Mouse (Mus musculus): ENCODE results near the gene Gimap7. TPM values are rescaled to one million over a fixed set of nuclear protein-coding genes. Genes with fewer than 3 reads are reported as not detected.

Gene Gimap7
- polyA plus RNA-seq, 1 experiment from 2014 or later, result not detected

- no peak overlapping the region for H3K9ac ChIP-seq
- no peaks in the 10 kb centered on the region for H3K27me3 ChIP-seq
- no peak overlapping the region for H3K4me2 ChIP-seq (replicated peaks)
- no peaks in the 10 kb centered on the region for H3K4me1 ChIP-seq
- H3K36me3 ChIP-seq, result no peaks in the 10 kb centered on the region
- no peak for ATAC-seq (ENCODE audit: low FRiP score, low read depth)
- WGBS, result 83% methylated on average over 7 of the region's 7 CpGs
- no peak overlapping the region for H3K27ac ChIP-seq
- no peaks in the 10 kb centered on the region for H3K9me3 ChIP-seq
- no peak overlapping the region for H3K4me3 ChIP-seq
Observed at GRCm38 (mm10) chr6:48698066-48698856, 20.2 kb upstream of the Gimap7 start.

- H3K9ac ChIP-seq, result no peak overlapping the region
- 73% methylated on average over 3 of the region's 3 CpGs for WGBS
Observed at GRCm38 (mm10) chr6:48698888-48699287, 19.5 kb upstream of the Gimap7 start.

DNA sequence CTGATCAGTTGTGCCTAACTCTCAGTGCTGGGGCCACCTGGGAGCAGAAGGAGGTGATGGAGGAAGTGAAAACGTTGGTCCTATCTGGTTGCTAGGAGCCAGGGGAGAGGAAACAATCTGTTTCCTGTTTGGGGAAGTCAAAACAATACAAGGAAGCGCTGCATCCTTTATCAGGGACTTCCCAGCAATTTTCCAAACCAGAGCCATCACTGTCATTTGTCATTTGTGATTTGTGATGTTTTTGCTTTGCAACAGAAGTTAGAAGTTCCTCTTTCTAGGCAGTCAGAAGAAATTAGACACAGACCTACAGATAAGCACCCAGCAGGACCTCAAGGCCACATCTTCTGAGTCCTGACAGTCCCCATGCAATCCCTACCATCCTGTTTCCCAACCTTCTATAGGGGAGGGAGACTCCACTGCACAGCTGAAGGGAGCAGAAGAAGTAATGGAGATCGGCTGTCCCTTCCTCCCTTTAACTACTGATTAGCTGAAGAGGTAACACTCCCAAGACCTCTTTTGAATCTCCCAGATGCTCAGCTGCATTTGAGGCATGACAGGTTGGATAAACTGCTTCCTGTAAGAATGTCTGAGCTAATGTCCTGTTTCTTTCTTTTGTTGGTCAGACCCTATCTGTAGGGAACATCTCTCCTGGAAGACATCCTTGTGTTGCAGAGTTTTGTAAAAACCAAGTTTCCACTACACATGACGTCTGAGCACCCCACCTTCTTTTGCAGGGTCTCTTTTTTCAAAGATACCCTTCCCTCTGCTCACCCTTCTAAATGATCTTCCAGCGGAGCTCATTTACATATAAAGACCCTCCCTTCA, 18.0 kb upstream of the Gimap7 start:
- Histone ChIP-seq H3K4me1 (no peaks in the 10 kb centered on the region), H3K36me3 (no peaks in the 10 kb centered on the region), H3K9ac (no peak overlapping the region), H3K4me2 (replicated peaks) (no peak overlapping the region), H3K27ac (no peak overlapping the region; the same call in 1 of the 2 replicates), H3K4me3 (no peak overlapping the region), H3K9me3 (no peaks in the 10 kb centered on the region), H3K27me3 (no peaks in the 10 kb centered on the region)
- ATAC-seq (ENCODE audit: low FRiP score, low read depth), result no peak
- WGBS, result 51% methylated on average over 5 of the region's 5 CpGs

More at GRCm38 (mm10) chr6:48698888-48699287, 19.5 kb upstream of the Gimap7 start:
- no peak for ATAC-seq (ENCODE audit: low FRiP score, low read depth)
- no peak overlapping the region for H3K27ac ChIP-seq
- no peak overlapping the region for H3K4me2 ChIP-seq (replicated peaks)
- H3K36me3 ChIP-seq, result no peaks in the 10 kb centered on the region
- no peaks in the 10 kb centered on the region for H3K27me3 ChIP-seq
- no peaks in the 10 kb centered on the region for H3K4me1 ChIP-seq
- no peaks in the 10 kb centered on the region for H3K9me3 ChIP-seq
- no peak overlapping the region for H3K4me3 ChIP-seq

GRCm38 (mm10) chr6:48702146-48702545, 16.3 kb upstream of the Gimap7 start:
- H3K36me3 ChIP-seq, result no peaks in the 10 kb centered on the region
- no peaks in the 10 kb centered on the region for H3K27me3 ChIP-seq
- H3K4me2 ChIP-seq (replicated peaks), result no peak overlapping the region
- ATAC-seq (ENCODE audit: low FRiP score, low read depth), result no peak
- 79% methylated on average over 7 of the region's 7 CpGs for WGBS
- no peaks in the 10 kb centered on the region for H3K9me3 ChIP-seq
- H3K4me3 ChIP-seq, result no peak overlapping the region
- H3K4me1 ChIP-seq, result no peaks in the 10 kb centered on the region
- H3K27ac ChIP-seq, result no peak overlapping the region
- H3K9ac ChIP-seq, result no peak overlapping the region

DNA sequence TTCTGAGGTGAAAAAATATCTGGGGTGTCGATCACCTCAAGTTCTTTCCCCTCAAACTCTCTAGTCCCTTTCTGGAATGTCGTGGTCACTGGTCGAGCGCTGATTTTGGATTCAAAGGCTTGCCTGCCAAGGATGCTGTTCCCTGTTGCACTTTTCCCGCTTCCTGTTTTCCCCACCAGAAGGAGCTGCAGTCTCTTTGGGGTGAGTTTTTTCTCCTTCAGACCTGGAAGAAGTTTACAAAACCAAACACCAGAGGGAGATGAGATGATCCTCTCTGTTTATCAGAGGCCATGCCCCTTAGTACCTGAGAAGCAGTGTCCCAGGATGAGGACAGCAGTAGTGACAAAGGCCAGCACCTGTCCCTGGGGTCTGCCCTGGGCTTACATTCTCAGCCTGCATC, 15.8 kb upstream of the Gimap7 start:
- Histone ChIP-seq H3K4me2 (replicated peaks) (no peak overlapping the region), H3K27ac (no peak overlapping the region), H3K9me3 (no peaks in the 10 kb centered on the region), H3K4me3 (no peak overlapping the region), H3K4me1 (no peaks in the 10 kb centered on the region), H3K9ac (no peak overlapping the region), H3K27me3 (no peaks in the 10 kb centered on the region), H3K36me3 (no peaks in the 10 kb centered on the region)
- ATAC-seq (ENCODE audit: low FRiP score, low read depth), result no peak
- 60% methylated on average over 5 of the region's 5 CpGs for WGBS

DNA sequence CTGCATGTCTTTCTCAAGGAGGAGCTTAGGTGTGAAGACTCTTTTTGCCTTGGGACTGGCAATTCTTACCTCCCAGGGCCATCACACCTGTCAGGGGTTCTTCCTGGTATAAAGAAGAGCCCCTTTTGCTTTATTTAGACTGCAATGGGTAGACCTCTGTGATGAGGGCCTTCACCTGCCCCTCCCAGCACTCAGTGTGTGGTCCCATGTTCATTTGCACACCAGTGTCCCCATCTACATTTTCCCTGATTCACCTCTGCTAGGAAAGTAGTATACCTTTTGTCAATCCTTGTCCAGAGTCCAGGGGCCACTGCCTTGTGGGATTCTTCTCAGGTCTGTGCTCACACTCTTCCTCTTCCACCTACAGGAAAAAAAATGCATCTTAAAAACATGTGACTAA, 14.3 kb upstream of the Gimap7 start:
- no peak overlapping the region for H3K27ac ChIP-seq
- H3K36me3 ChIP-seq, result no peaks in the 10 kb centered on the region
- no peak overlapping the region for H3K4me3 ChIP-seq
- H3K27me3 ChIP-seq, result no peaks in the 10 kb centered on the region
- no peak overlapping the region for H3K9ac ChIP-seq
- ATAC-seq (ENCODE audit: low FRiP score, low read depth), result no peak
- H3K4me2 ChIP-seq (replicated peaks), result no peak overlapping the region
- H3K4me1 ChIP-seq, result peaks cover 5% of the 10 kb centered on the region
- H3K9me3 ChIP-seq, result no peaks in the 10 kb centered on the region

DNA sequence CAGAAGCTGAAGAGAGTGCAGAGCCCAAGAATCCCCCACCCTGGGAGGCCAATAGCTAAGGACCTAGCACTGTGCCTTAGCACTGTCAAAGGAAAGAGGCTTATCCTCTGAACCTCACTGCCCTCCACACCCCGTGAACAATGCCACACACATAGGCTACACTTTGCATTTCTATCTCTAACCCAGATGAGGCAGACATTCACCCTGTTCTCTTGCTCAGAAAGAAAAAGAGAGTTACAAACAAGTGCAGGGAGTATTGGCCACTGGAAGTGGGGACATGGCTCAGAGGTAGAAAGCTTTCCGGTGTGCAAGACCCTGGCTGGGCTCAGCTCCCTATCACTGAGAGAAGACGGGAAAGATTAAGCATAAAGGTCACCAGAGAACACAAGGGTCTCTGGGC, 12.3 kb upstream of the Gimap7 start:
- Histone ChIP-seq H3K4me2 (replicated peaks) (no peak overlapping the region), H3K9ac (no peak overlapping the region), H3K4me3 (no peak overlapping the region), H3K4me1 (peaks cover 5% of the 10 kb centered on the region), H3K9me3 (no peaks in the 10 kb centered on the region), H3K27ac (no peak overlapping the region), H3K36me3 (no peaks in the 10 kb centered on the region), H3K27me3 (no peaks in the 10 kb centered on the region)
- 68% methylated on average over 3 of the region's 3 CpGs for WGBS
- no peak for ATAC-seq (ENCODE audit: low FRiP score, low read depth)

- H3K27ac ChIP-seq, result no peak overlapping the region
- ATAC-seq (ENCODE audit: low FRiP score, low read depth), result no peak
- H3K9me3 ChIP-seq, result peaks cover 4% of the 10 kb centered on the region; the same call in 1 of the 2 replicates
- H3K27me3 ChIP-seq, result no peaks in the 10 kb centered on the region
- WGBS, result 87% methylated on average over 4 of the region's 4 CpGs
- H3K4me1 ChIP-seq, result peaks cover 2% of the 10 kb centered on the region; the same call in 1 of the 2 replicates
- H3K4me2 ChIP-seq (replicated peaks), result no peak overlapping the region
- no peaks in the 10 kb centered on the region for H3K36me3 ChIP-seq
- no peak overlapping the region for H3K4me3 ChIP-seq
- no peak overlapping the region for H3K9ac ChIP-seq
Observed at GRCm38 (mm10) chr6:48720326-48720725, 1.9 kb downstream of the Gimap7 start.

- Histone ChIP-seq H3K4me1 (peaks cover 8% of the 10 kb centered on the region), H3K9ac (no peak overlapping the region), H3K4me2 (replicated peaks) (no peak overlapping the region), H3K27ac (no peak overlapping the region), H3K9me3 (peaks cover 4% of the 10 kb centered on the region; the same call in 1 of the 2 replicates), H3K36me3 (no peaks in the 10 kb centered on the region), H3K27me3 (no peaks in the 10 kb centered on the region), H3K4me3 (no peak overlapping the region)
- ATAC-seq (ENCODE audit: low FRiP score, low read depth), result no peak
- WGBS, result 81% methylated on average over 8 of the region's 8 CpGs
Observed at GRCm38 (mm10) chr6:48723468-48723867, 5.0 kb downstream of the Gimap7 start.

DNA sequence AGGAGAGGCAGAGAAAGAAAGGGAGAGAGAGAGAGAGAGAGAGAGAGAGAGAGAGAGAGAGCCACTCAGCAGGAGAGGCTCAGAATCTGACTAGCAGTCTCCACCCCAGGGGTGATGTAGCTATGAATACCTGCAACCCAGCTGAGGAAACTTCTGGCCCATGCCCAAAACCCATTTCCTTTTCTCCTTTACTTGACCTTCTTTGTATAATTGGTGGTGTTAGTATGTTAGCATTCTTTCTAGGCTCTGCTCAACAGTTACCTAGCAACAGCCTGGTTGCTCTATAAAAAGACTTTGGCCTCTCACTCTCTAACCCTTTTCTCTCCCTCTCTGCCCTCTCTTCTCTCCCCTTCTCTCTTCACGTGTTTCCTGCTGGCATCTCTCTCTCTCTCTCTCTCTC, 7.1 kb downstream of the Gimap7 start:
- Histone ChIP-seq H3K9me3 (peaks cover 4% of the 10 kb centered on the region; the same call in 1 of the 2 replicates), H3K4me1 (peaks cover 8% of the 10 kb centered on the region), H3K4me2 (replicated peaks) (no peak overlapping the region), H3K27ac (no peak overlapping the region), H3K27me3 (no peaks in the 10 kb centered on the region), H3K36me3 (no peaks in the 10 kb centered on the region), H3K9ac (no peak overlapping the region), H3K4me3 (no peak overlapping the region)
- no peak for ATAC-seq (ENCODE audit: low FRiP score, low read depth)
- 0% methylated on average over 1 of the region's 1 CpGs for WGBS

- no peak overlapping the region for H3K9ac ChIP-seq
- H3K27me3 ChIP-seq, result no peaks in the 10 kb centered on the region
- 85% methylated on average over 5 of the region's 5 CpGs for WGBS
- H3K27ac ChIP-seq, result no peak overlapping the region
- no peak for ATAC-seq (ENCODE audit: low FRiP score, low read depth)
- peaks cover 4% of the 10 kb centered on the region; the same call in 1 of the 2 replicates for H3K9me3 ChIP-seq
- no peaks in the 10 kb centered on the region for H3K36me3 ChIP-seq
- H3K4me1 ChIP-seq, result peaks cover 8% of the 10 kb centered on the region
- no peak overlapping the region for H3K4me3 ChIP-seq
- no peak overlapping the region for H3K4me2 ChIP-seq (replicated peaks)
Observed at GRCm38 (mm10) chr6:48727761-48728160, 9.3 kb downstream of the Gimap7 start.

GRCm38 (mm10) chr6:48732864-48733304, 14.5 kb downstream of the Gimap7 start:
- no peak for ATAC-seq (ENCODE audit: low FRiP score, low read depth)
- Histone ChIP-seq H3K9ac (no peak overlapping the region), H3K4me3 (no peak overlapping the region), H3K4me2 (replicated peaks) (no peak overlapping the region), H3K27me3 (no peaks in the 10 kb centered on the region), H3K9me3 (no peaks in the 10 kb centered on the region), H3K4me1 (no peaks in the 10 kb centered on the region), H3K36me3 (no peaks in the 10 kb centered on the region), H3K27ac (no peak overlapping the region)
- WGBS, result 47% methylated on average over 8 of the region's 8 CpGs

Data from limb, embryonic 13.5 days (tissue).